Mouse (Mus musculus) adrenal gland, postnatal 10 days (tissue): ENCODE results near the gene Tac2. TPM values are rescaled to one million over a fixed set of nuclear protein-coding genes. Genes with fewer than 3 reads are reported as not detected.
"Not testable (repeated sequence)": the region's sequence is repeated elsewhere in the genome, so short reads cannot be mapped to it uniquely, and the experiment has no call there.

Source experiments
- DNase-seq: peaks from one replicate; pipeline ENCODE4 v3.0.0; 2021; ENCODE audit warnings: mixed read lengths
- total RNA-seq, 2 experiments: library from RNA; stranded (reverse); gene quantifications; 2 replicates each; pipeline ENCODE4 v1.2.3; 2021

Gene Tac2
- total RNA-seq, 2 experiments from 2014 or later, result not detected

DNA sequence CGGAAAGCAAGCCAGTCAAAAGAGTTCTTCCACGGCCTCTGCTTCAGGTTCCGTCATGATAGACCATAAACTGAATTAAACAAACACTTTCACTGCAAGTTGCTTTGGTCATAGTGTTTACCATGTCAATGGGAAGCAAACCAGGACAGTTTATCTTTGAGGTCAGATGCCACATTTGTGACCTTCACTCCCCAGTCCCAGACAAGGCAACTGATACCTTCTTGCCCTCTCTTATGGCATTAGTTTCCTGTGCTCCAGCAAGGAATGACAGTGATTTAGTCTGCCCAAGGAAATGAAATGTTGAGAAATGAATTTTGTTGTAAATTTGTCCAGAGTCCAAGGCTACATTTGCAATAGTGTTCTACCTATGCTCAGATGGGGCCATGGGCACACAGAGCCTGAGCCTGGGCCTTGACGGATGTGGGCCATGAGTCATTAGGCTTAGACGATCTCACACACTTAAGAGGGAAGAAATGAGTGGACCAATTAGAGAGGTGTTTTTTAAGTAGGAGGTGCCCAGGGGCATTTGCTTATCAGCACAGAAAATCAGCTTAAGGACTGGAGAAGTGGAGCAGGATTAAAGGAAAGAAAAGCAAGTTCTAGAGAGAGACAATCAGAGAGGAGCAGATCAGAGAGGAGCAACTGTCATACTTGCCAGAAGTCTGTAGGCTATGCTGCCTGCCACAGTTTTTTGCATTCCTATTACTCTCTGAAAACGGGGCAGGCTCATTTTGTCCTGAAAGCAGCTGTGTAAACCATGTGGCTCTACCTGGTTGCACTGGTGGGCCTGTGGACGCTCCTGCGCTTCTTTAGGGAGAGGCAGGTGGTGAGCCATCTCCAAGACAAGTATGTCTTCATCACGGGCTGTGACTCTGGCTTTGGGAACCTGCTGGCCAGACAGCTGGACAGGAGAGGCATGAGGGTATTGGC is 35.2 kb downstream of the Tac2 start, which contains the start of the genes Rdh1 and Rdh16f1:
Gene Rdh1, plus strand, starts transcription at position 541 of the 930 bp plus-strand sequence.
Gene Rdh16f1, plus strand, starts transcription at position 607 of the 930 bp plus-strand sequence.
- no peak for DNase-seq

GRCm38 (mm10) chr10:127762926-127763325 is 38.6 kb downstream of the Tac2 start:
- not testable (repeated sequence) for DNase-seq

GRCm38 (mm10) chr10:127763914-127764680 is 39.8 kb downstream of the Tac2 start:
- no peak for DNase-seq

DNA sequence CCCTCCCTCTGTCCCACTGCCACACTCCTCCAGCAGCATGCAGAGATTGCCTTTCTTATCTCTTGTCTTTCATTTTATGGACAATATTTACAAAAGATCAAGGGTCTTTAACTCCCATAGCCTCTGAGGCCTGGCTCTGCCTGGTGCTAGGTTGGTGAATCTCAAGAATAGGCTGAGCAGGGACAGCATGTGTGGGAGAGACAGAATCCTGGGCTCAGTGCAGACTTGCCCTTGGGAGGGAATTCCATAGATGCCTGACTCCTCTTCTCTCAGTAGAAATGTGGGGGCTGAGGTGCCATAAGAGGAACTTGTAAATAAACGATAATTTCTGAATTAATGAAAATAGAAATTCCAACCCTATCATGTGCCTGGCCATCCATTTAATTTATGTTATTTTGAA is 42.3 kb downstream of the Tac2 start:
- no peak for DNase-seq

- no peak for DNase-seq
These were observed 51.7 kb downstream of the Tac2 start, which contains the start of gene Rdh9 for GRCm38 (mm10) chr10:127776011-127776410. Rdh9 (plus strand) TSS chr10:127776386.

Other genes with a start within 250 kb of the Tac2 start
- gene Stac3, start 222.8 kb upstream of the Tac2 start, total RNA-seq, result 10 to 100 TPM in 1 of 2 experiments, 1 to 10 TPM in 1; 5.2 to 16.9 TPM
- 10 to 100 TPM; 49.3 to 56.4 TPM for gene Ndufa4l2, start 209.5 kb upstream of the Tac2 start, total RNA-seq
- 10 to 100 TPM; 56.1 to 57.7 TPM for gene Shmt2, start 202.0 kb upstream of the Tac2 start, total RNA-seq
- gene Nxph4, start 189.9 kb upstream of the Tac2 start, total RNA-seq, result 1 to 10 TPM; 5.3 TPM
- gene Lrp1, start 103.3 kb upstream of the Tac2 start, total RNA-seq, result 100 to 1,000 TPM; 170 to 208 TPM
- gene Stat6, start 81.5 kb upstream of the Tac2 start, total RNA-seq, result 10 to 100 TPM; 64.7 to 67.8 TPM
- gene Nemp1, start 57.6 kb upstream of the Tac2 start, total RNA-seq, result 1 to 10 TPM; 7.8 to 9.4 TPM
- gene Nab2, start 55.9 kb upstream of the Tac2 start, total RNA-seq, result 10 to 100 TPM; 19.0 to 24.8 TPM
- gene Myo1a, start 19.3 kb upstream of the Tac2 start, total RNA-seq, result 1 to 10 TPM; 1.0 to 2.2 TPM
- 10 to 100 TPM; 10.8 to 11.0 TPM for gene Zbtb39, start 15.1 kb downstream of the Tac2 start, total RNA-seq
- gene Gpr182, start 27.3 kb downstream of the Tac2 start, total RNA-seq, result 10 to 100 TPM; 10.4 to 14.3 TPM
- gene Rdh1, start 35.2 kb downstream of the Tac2 start, total RNA-seq, result under 1 TPM; 0.48 to 1.00 TPM
- 1 to 10 TPM in 1 of 2 experiments, under 1 TPM in 1; 0.70 to 1.4 TPM for gene Rdh16f1, start 35.3 kb downstream of the Tac2 start, total RNA-seq
- 10 to 100 TPM in 1 of 2 experiments, 1 to 10 TPM in 1; 8.4 to 20.8 TPM for gene Rdh9, start 51.9 kb downstream of the Tac2 start, total RNA-seq
- 1 to 10 TPM; 1.2 to 3.6 TPM for gene Rdh16, start 76.7 kb downstream of the Tac2 start, total RNA-seq
- gene Rdh19, start 125.5 kb downstream of the Tac2 start, total RNA-seq, result under 1 TPM in 1 of 2 experiments, not detected in 1; 0.24 TPM
- gene Rdh16f2, start 142.0 kb downstream of the Tac2 start, total RNA-seq, result 1 to 10 TPM; 1.8 to 2.1 TPM
- gene Rdh7, start 164.3 kb downstream of the Tac2 start, total RNA-seq, result 100 to 1,000 TPM in 1 of 2 experiments, 10 to 100 TPM in 1; 45.4 to 112 TPM
- gene Sdr9c7, start 174.0 kb downstream of the Tac2 start, total RNA-seq, result under 1 TPM; 0.42 to 0.45 TPM